Mouse (Mus musculus) lung, embryonic 15.5 days (tissue): ENCODE measurements around the gene Atg7. TPM values are rescaled to one million over a fixed set of nuclear protein-coding genes. Genes with fewer than 3 reads are reported as not detected.

Source experiments
- ATAC-seq: fragments of 200-750 bp; cut with Nextera tagmentation; 2 replicates; pipeline ENCODE4 v1.8.0; 2017; ENCODE audit warnings: moderate number of reproducible peaks, borderline replicate concordance; ENCODE audit not compliant: low FRiP score, low TSS enrichment; ENCODE audit errors: extremely low read depth
- H3K27ac ChIP-seq: fragments of 300-500 bp; sonication (generic); 2 replicates; pipeline ENCODE4 v1.5.1; 2015; ENCODE audit warnings: moderate library complexity, mild to moderate bottlenecking, inconsistent platforms
- H3K27me3 ChIP-seq: fragments of 300-500 bp; sonication (generic); 2 replicates; pipeline ENCODE4 v1.6.1; 2015; ENCODE audit warnings: inconsistent platforms
- H3K36me3 ChIP-seq: fragments of 300-500 bp; sonication (generic); 2 replicates; pipeline ENCODE4 v1.6.1; 2015; ENCODE audit warnings: inconsistent platforms
- H3K4me1 ChIP-seq: fragments of 300-500 bp; sonication (generic); 2 replicates; pipeline ENCODE4 v1.6.1; 2015; ENCODE audit warnings: inconsistent platforms
- H3K4me2 ChIP-seq: fragments of 300-500 bp; sonication (generic); 2 replicates; pipeline ENCODE4 v1.6.1; 2015; ENCODE audit warnings: inconsistent platforms, mild to moderate bottlenecking, moderate library complexity
- H3K4me3 ChIP-seq: fragments of 300-500 bp; sonication (generic); 2 replicates; pipeline ENCODE4 v1.5.1; 2015; ENCODE audit warnings: mild to moderate bottlenecking, inconsistent platforms
- H3K9ac ChIP-seq: fragments of 300-500 bp; sonication (generic); 2 replicates; pipeline ENCODE4 v1.6.1; 2015; ENCODE audit warnings: inconsistent platforms
- H3K9me3 ChIP-seq: fragments of 300-500 bp; sonication (generic); 2 replicates; pipeline ENCODE4 v1.6.1; 2016; ENCODE audit warnings: inconsistent platforms
- WGBS: fragments of 180-500 bp; shearing (Covaris S2); methylation state at CpG from one replicate; pipeline ENCODE4 v1.1.7; 2015; 5-methylcytosine and 5-hydroxymethylcytosine counted together
- polyA plus RNA-seq: library from polyadenylated mRNA; unstranded; fragments of >200 nt; fragmentation: Nextera tagmentation; extraction: Ambion mirVana; gene quantifications from 2 replicates; pipeline ENCODE4 v1.2.1, GENCODE M21; 2015

Atg7 gene
- polyA plus RNA-seq, 1 experiment from 2014 or later = 22.6 TPM

DNA sequence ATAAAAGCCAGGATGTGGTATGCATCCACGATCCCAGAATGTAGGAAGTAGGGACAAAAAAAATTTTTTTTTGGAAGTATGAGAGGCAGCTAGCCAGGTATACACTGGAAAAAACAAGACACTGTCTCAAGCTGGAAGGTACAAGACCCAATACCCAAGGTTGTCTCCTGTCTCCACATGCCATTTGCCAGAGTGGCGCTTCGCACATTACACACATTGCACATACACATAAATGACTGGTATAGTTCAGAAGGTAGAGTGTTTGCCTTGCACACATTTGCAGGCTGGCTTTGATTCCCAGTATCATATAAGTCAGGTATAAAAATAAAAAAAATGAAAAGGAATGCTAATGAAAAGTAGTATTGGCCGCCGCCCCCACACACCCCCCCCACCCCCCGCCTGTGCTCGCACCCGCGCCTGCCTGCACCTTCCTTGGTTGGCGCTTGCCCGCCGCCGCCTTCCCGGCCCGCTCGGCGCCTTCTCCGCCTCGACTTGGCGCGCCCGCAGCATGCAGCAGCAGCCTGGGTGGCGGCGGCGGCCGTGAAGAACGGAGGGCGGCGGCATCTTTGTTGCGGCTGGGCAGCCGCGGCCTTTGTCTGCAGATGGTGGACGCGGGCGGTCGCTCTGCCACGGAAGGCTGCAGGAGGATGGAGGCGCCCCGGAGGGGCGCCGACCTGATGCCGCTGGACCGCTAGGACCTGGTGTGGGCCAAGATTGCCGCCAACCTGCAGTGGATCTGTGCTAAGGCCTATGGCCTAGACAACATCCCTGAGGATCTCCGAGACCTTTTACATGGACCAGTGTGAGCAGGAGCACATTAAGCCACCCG lies 95.2 kb downstream of the Atg7 start:
- WGBS = 10% methylated on average over 46 of the region's 46 CpGs
- Histone ChIP-seq H3K27ac (no peak overlapping the region), H3K9me3 (no peaks in the 10 kb centered on the region), H3K4me3 (peak overlapping the region; percentile 31), H3K27me3 (0 out of 2 replicates have a peak, but pooled peaks cover 3% of the 10 kb centered on the region), H3K4me1 (peaks cover 11% of the 10 kb centered on the region), H3K36me3 (0 out of 2 replicates have a peak, but pooled peaks cover 4% of the 10 kb centered on the region), H3K9ac (peak overlapping the region; percentile 35), H3K4me2 (peak overlapping the region; percentile 68)
- peak; percentile 52; the same call in 1 of the 2 replicates for ATAC-seq

- Histone ChIP-seq H3K9ac (peak overlapping the region; percentile 35; the same call in 1 of the 2 replicates), H3K4me3 (peak overlapping the region; percentile 31), H3K9me3 (no peaks in the 10 kb centered on the region), H3K4me2 (peak overlapping the region; percentile 68), H3K36me3 (0 out of 2 replicates have a peak, but pooled peaks cover 4% of the 10 kb centered on the region), H3K27ac (no peak overlapping the region), H3K4me1 (peaks cover 11% of the 10 kb centered on the region), H3K27me3 (0 out of 2 replicates have a peak, but pooled peaks cover 3% of the 10 kb centered on the region)
- ATAC-seq = no peak
- 83% methylated on average over 4 of the region's 4 CpGs for WGBS
These were observed 95.8 kb downstream of the Atg7 start for GRCm38 (mm10) chr6:114738760-114739112.

GRCm38 (mm10) chr6:114742209-114743003 lies 99.5 kb downstream of the Atg7 start:
- H3K4me1 ChIP-seq = peaks cover 11% of the 10 kb centered on the region
- no peaks in the 10 kb centered on the region for H3K27me3 ChIP-seq
- H3K4me2 ChIP-seq = no peak overlapping the region
- H3K27ac ChIP-seq = no peak overlapping the region
- H3K4me3 ChIP-seq = no peak overlapping the region
- no peaks in the 10 kb centered on the region for H3K9me3 ChIP-seq
- ATAC-seq = no peak
- no peaks in the 10 kb centered on the region for H3K36me3 ChIP-seq
- no peak overlapping the region for H3K9ac ChIP-seq
- 80% methylated on average over 12 of the region's 12 CpGs for WGBS

DNA sequence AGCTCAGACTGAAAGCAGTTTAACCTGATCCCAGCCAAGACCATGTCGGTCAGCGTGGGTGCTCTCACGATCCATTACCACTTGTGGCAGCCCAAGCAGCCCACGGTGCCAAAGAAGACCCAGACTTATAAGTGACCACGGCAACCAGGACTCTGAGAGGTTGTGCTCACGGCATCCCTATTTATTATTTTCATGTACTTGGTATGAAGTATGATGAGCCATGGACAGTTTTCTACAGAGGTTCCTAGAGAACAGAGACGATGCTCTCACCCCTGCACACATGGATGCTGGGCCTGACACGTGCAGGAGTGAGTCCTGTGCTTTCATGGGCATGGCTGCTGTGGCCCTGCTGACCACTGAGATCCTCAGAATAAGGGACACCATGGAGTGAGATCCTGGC lies 100.2 kb downstream of the Atg7 start:
- 80% methylated on average over 8 of the region's 8 CpGs for WGBS

DNA sequence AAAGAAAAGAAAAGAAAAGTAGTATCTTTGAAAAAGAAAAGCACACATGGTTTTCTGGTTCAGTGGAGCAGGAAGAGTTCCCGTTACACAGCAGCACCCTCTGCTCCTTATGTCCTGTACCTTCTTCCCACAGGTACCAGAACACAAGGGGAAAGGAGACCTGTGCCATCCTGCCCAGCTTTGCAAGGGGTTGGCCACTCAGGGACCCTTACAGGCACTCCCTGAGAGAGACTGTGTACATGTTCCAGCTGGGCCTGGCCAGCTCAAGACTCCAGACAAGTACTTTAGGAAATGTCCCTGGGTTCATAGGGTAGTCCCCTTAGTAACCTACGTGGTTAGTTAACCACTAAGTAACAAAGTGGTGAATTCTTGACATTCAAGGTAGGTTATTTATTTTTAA lies 100.9 kb downstream of the Atg7 start:
- H3K9me3 ChIP-seq = no peaks in the 10 kb centered on the region
- no peaks in the 10 kb centered on the region for H3K27me3 ChIP-seq
- no peak overlapping the region for H3K9ac ChIP-seq
- 89% methylated on average over 2 of the region's 2 CpGs for WGBS
- no peaks in the 10 kb centered on the region for H3K4me1 ChIP-seq
- no peaks in the 10 kb centered on the region for H3K36me3 ChIP-seq
- no peak for ATAC-seq
- H3K27ac ChIP-seq = no peak overlapping the region
- no peak overlapping the region for H3K4me2 ChIP-seq
- H3K4me3 ChIP-seq = no peak overlapping the region

More for the DNA sequence above, 100.2 kb downstream of the Atg7 start:
- H3K27ac ChIP-seq = no peak overlapping the region
- H3K4me1 ChIP-seq = peaks cover 5% of the 10 kb centered on the region; the same call in 1 of the 2 replicates
- H3K4me2 ChIP-seq = no peak overlapping the region
- no peaks in the 10 kb centered on the region for H3K9me3 ChIP-seq
- H3K27me3 ChIP-seq = no peaks in the 10 kb centered on the region
- no peak for ATAC-seq
- H3K36me3 ChIP-seq = no peaks in the 10 kb centered on the region
- H3K9ac ChIP-seq = no peak overlapping the region
- no peak overlapping the region for H3K4me3 ChIP-seq

DNA sequence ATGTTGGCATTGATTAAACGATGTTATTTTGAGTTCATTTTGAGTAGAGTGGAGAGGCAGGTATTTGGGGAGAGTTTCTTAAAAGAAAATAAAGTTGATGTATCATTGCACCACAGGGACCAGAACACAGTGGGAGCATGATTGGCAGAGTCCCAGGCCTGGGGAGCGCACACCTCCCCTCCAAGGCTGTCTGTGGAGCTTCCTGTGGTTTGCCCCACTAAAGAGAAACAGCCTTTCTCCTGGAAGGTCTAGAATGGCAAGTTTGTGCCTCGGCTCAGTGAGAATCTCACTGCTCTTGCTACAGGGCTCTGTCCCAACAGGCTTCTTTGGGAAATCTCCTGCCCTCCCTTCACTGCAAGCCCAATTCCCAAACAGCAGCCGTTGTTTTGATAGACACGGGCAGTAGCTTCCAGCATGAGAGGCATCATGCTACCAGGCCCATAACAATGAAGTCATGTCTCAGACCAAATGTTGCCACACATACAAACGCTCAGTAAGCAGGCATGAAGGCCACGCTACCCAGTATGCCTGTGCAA lies 103.6 kb downstream of the Atg7 start:
- no peaks in the 10 kb centered on the region for H3K9me3 ChIP-seq
- 77% methylated on average over 7 of the region's 7 CpGs for WGBS
- H3K9ac ChIP-seq = no peak overlapping the region
- no peak overlapping the region for H3K27ac ChIP-seq
- no peak overlapping the region for H3K4me3 ChIP-seq
- H3K4me1 ChIP-seq = no peaks in the 10 kb centered on the region
- ATAC-seq = no peak
- no peak overlapping the region for H3K4me2 ChIP-seq
- H3K27me3 ChIP-seq = no peaks in the 10 kb centered on the region
- no peaks in the 10 kb centered on the region for H3K36me3 ChIP-seq

- no peak for ATAC-seq
- H3K27me3 ChIP-seq = no peaks in the 10 kb centered on the region
- no peaks in the 10 kb centered on the region for H3K9me3 ChIP-seq
- H3K27ac ChIP-seq = no peak overlapping the region
- H3K4me2 ChIP-seq = no peak overlapping the region
- H3K4me3 ChIP-seq = no peak overlapping the region
- H3K36me3 ChIP-seq = no peaks in the 10 kb centered on the region
- 79% methylated on average over 3 of the region's 3 CpGs for WGBS
- H3K4me1 ChIP-seq = 0 out of 2 replicates have a peak, but pooled peaks cover under 1% of the 10 kb centered on the region
- no peak overlapping the region for H3K9ac ChIP-seq
These were observed 105.5 kb downstream of the Atg7 start for GRCm38 (mm10) chr6:114748419-114748818.

DNA sequence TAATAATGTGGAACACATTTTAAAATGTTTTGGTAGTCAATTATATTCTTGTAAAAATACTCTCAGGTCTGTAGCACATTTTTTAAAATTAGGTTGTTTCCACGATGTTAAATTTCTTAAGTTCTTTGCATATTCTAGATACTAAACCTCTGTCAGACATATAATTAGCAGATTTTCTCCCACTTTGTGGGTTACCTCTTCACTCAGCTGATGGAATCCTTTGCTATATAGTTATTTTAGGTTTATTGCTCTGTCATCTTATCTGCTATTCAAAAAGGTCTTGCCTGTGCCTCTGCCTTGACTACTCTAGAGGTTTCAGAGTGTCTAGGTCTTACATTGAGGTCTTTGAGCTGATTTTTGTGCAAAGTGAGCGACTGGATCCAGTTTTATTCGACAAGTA lies 106.0 kb downstream of the Atg7 start:
- no peaks in the 10 kb centered on the region for H3K27me3 ChIP-seq
- 89% methylated on average over 3 of the region's 3 CpGs for WGBS

GRCm38 (mm10) chr6:114758795-114759194 lies 115.9 kb downstream of the Atg7 start:
- Histone ChIP-seq H3K9me3 (no peaks in the 10 kb centered on the region), H3K27me3 (no peaks in the 10 kb centered on the region), H3K4me3 (no peak overlapping the region), H3K36me3 (no peaks in the 10 kb centered on the region), H3K4me1 (0 out of 2 replicates have a peak, but pooled peaks cover 3% of the 10 kb centered on the region), H3K27ac (no peak overlapping the region), H3K9ac (no peak overlapping the region), H3K4me2 (no peak overlapping the region)
- WGBS = 69% methylated on average over 7 of the region's 7 CpGs
- no peak for ATAC-seq

More for the DNA sequence above, 106.0 kb downstream of the Atg7 start:
- no peak for ATAC-seq
- Histone ChIP-seq H3K36me3 (no peaks in the 10 kb centered on the region), H3K4me2 (no peak overlapping the region), H3K4me1 (0 out of 2 replicates have a peak, but pooled peaks cover 5% of the 10 kb centered on the region), H3K27ac (no peak overlapping the region), H3K4me3 (no peak overlapping the region), H3K9me3 (no peaks in the 10 kb centered on the region), H3K9ac (no peak overlapping the region)

DNA sequence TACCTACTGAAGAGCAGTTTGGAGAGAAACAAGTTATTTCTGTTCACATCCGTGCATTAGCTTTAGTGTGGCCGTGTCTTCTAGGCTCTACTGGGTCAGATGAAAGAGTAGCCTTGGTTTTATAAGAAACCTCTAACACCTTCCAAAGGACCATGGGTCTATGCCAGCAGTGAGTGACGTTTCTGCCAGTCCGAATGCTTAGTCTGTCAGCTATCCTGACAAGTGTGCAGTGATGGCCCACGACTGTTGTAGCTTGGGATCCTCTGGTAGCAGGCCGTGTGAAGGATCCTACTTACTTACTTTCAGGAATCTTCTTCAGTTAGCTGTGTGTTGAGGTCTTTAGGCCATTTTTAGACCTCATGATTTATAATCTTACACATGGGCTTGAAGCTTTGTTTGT lies 123.4 kb downstream of the Atg7 start:
- H3K36me3 ChIP-seq = no peaks in the 10 kb centered on the region
- no peak overlapping the region for H3K27ac ChIP-seq
- H3K4me2 ChIP-seq = no peak overlapping the region
- H3K9ac ChIP-seq = no peak overlapping the region
- H3K4me3 ChIP-seq = no peak overlapping the region
- H3K27me3 ChIP-seq = no peaks in the 10 kb centered on the region
- 45% methylated on average over 6 of the region's 6 CpGs for WGBS
- peak; percentile 89 for ATAC-seq
- peaks cover 22% of the 10 kb centered on the region; the same call in 1 of the 2 replicates for H3K4me1 ChIP-seq
- H3K9me3 ChIP-seq = no peaks in the 10 kb centered on the region

- ATAC-seq = no peak
- 66% methylated on average over 2 of the region's 2 CpGs for WGBS
- H3K27ac ChIP-seq = no peak overlapping the region
These were observed 124.8 kb downstream of the Atg7 start for GRCm38 (mm10) chr6:114767710-114768109.

More at GRCm38 (mm10) chr6:114767710-114768109, 124.8 kb downstream of the Atg7 start:
- H3K4me3 ChIP-seq = no peak overlapping the region
- H3K4me1 ChIP-seq = peaks cover 22% of the 10 kb centered on the region; the same call in 1 of the 2 replicates
- no peaks in the 10 kb centered on the region for H3K9me3 ChIP-seq
- no peaks in the 10 kb centered on the region for H3K36me3 ChIP-seq
- H3K9ac ChIP-seq = no peak overlapping the region
- no peaks in the 10 kb centered on the region for H3K27me3 ChIP-seq
- H3K4me2 ChIP-seq = no peak overlapping the region
